In the genomic region with DNA sequence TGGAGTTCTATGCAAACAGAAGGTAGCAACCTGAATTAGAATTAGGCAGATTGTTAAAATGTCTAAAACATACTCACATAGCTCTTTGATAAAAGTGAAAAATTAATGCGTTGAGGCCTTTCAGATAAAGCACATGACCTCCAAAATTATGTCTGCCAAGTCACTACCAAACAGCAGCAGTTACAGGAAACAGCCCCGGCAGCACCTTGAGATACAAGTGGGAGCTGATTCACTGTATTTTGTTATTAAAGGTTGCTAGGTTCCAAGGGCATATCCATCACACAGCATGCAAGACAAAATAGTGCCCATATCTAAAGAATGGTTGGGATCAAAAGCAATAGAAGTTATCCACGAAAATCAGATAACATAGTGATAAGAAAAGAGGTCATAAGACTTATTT, we compare ENCODE assay signal across 12 mouse cellular contexts.
"Had no signal": no experiment of that assay in that cellular context is flagged by ENCODE, and none has a peak within 500 bp of the region (broad histone marks: within the 10 kb centered on the region; RNA-seq: fewer than 3 reads in every experiment).

No protein-coding gene starts in this region.

- DNase-seq: retina, postnatal 1 day; right cerebral cortex, adult 18-20 months; right cerebral cortex, postnatal 14 days; right cerebral cortex, postnatal 25 days; right cerebral cortex, postnatal 4 days; spleen, adult 18-20 months; thymus, adult 18-20 months; thymus, adult 2 months; thymus, postnatal 14 days; thymus, postnatal 25 days; thymus, postnatal 36 days; thymus, postnatal 4 days had no signal
